Mouse (Mus musculus) forebrain, postnatal 0 days (tissue): ENCODE results near the gene Dock11. TPM values are rescaled to one million over a fixed set of nuclear protein-coding genes. Genes with fewer than 3 reads are reported as not detected.

Source experiments
- ATAC-seq: fragments of 200-750 bp; cut with Nextera tagmentation; 2 replicates; pipeline ENCODE4 v1.8.0; 2017; ENCODE audit warnings: mild to moderate bottlenecking, moderate library complexity
- DNase-seq: peaks from one replicate; pipeline ENCODE4 v3.0.0-alpha.2; 2015
- H3K27ac ChIP-seq: fragments of 300-500 bp; sonication (generic); 2 replicates; pipeline ENCODE4 v1.5.1; 2014; ENCODE audit warnings: low read depth, mild to moderate bottlenecking, antibody characterized with exemption, low read length, moderate library complexity, mixed read lengths
- H3K27me3 ChIP-seq: fragments of 300-500 bp; sonication (generic); 2 replicates; pipeline ENCODE4 v1.6.1; 2014; ENCODE audit warnings: mild to moderate bottlenecking, low read length, mixed read lengths; ENCODE audit not compliant: insufficient read depth
- H3K36me3 ChIP-seq: fragments of 300-500 bp; sonication (generic); 2 replicates; pipeline ENCODE4 v1.6.1; 2014; ENCODE audit warnings: mild to moderate bottlenecking, moderate library complexity; ENCODE audit not compliant: insufficient read depth
- H3K4me1 ChIP-seq: fragments of 300-500 bp; sonication (generic); 2 replicates; pipeline ENCODE4 v1.6.1; 2014; ENCODE audit warnings: antibody characterized with exemption; ENCODE audit not compliant: insufficient read depth
- H3K4me2 ChIP-seq: fragments of 300-500 bp; sonication (generic); 2 replicates; pipeline ENCODE4 v1.6.1; 2014; ENCODE audit warnings: low read depth, mild to moderate bottlenecking, moderate library complexity
- H3K4me3 ChIP-seq: fragments of 300-500 bp; sonication (generic); 2 replicates; pipeline ENCODE4 v1.5.1; 2014; ENCODE audit warnings: low read depth, low read length, mixed read lengths
- H3K9ac ChIP-seq: fragments of 300-500 bp; sonication (generic); 2 replicates; pipeline ENCODE4 v1.6.1; 2014; ENCODE audit warnings: mild to moderate bottlenecking
- H3K9me3 ChIP-seq: fragments of 300-500 bp; sonication (generic); 2 replicates; pipeline ENCODE4 v1.6.1; 2016; ENCODE audit warnings: low read length
- CTCF ChIP-seq: sonication (generic); IDR thresholded peaks from 2 replicates; pipeline ENCODE4 v1.5.1; 2016; ENCODE audit warnings: antibody characterized with exemption, control low read depth, low read depth
- WGBS: fragments of 180-500 bp; shearing (Covaris S2); extraction: QIAGEN DNeasy Blood & Tissue Kit; methylation state at CpG from one replicate; pipeline ENCODE4 v1.1.7; 2014; 5-methylcytosine and 5-hydroxymethylcytosine counted together
- polyA plus RNA-seq: library from polyadenylated mRNA; unstranded; fragments of >200 nt; fragmentation: Nextera tagmentation; extraction: Ambion mirVana; gene quantifications from 2 replicates; pipeline ENCODE4 v1.2.1, GENCODE M21; 2015
- total RNA-seq: library from RNA; depleted of rRNA; stranded (reverse); fragments of >200 nt; gene quantifications from 2 replicates; pipeline ENCODE4 v1.2.3, GENCODE M21; 2014

The Dock11 gene
- total and polyA plus RNA-seq, 2 experiments from 2014 or later: 5.8 to 33.7 TPM

- Histone ChIP-seq H3K4me1 (no peaks in the 10 kb centered on the region), H3K9ac (no peak overlapping the region), H3K36me3 (no peaks in the 10 kb centered on the region), H3K4me3 (no peak overlapping the region), H3K27ac (no peak overlapping the region), H3K4me2 (no peak overlapping the region), H3K27me3 (no peaks in the 10 kb centered on the region), H3K9me3 (no peaks in the 10 kb centered on the region)
- ATAC-seq (no peak), DNase-seq (no peak)
- TF ChIP-seq CTCF: no peak
- 80% methylated on average over 11 of the region's 11 CpGs for WGBS
Measured at GRCm38 (mm10) chrX:35897648-35898500, 9.2 kb downstream of the Dock11 start.

- 95% methylated on average over 2 of the region's 2 CpGs for WGBS
Measured at GRCm38 (mm10) chrX:35898501-35898766, 9.8 kb downstream of the Dock11 start.

GRCm38 (mm10) chrX:35904352-35904751 lies 15.7 kb downstream of the Dock11 start:
- no peaks in the 10 kb centered on the region for H3K36me3 ChIP-seq
- H3K9me3 ChIP-seq: no peaks in the 10 kb centered on the region

More at GRCm38 (mm10) chrX:35898501-35898766, 9.8 kb downstream of the Dock11 start:
- Histone ChIP-seq H3K4me3 (no peak overlapping the region), H3K4me1 (no peaks in the 10 kb centered on the region), H3K9ac (no peak overlapping the region), H3K4me2 (no peak overlapping the region), H3K27me3 (no peaks in the 10 kb centered on the region), H3K36me3 (no peaks in the 10 kb centered on the region), H3K9me3 (no peaks in the 10 kb centered on the region), H3K27ac (no peak overlapping the region)
- no peak for TF ChIP-seq CTCF
- DNase-seq (no peak), ATAC-seq (no peak)

GRCm38 (mm10) chrX:35906696-35907330 lies 18.2 kb downstream of the Dock11 start:
- no peak overlapping the region for H3K4me3 ChIP-seq
- H3K9ac ChIP-seq: no peak overlapping the region
- 85% methylated on average over 4 of the region's 4 CpGs for WGBS
- no peaks in the 10 kb centered on the region for H3K4me1 ChIP-seq
- H3K36me3 ChIP-seq: no peaks in the 10 kb centered on the region
- no peak for TF ChIP-seq CTCF
- no peak for ATAC-seq
- no peak for DNase-seq
- H3K27me3 ChIP-seq: no peaks in the 10 kb centered on the region
- no peak overlapping the region for H3K27ac ChIP-seq
- H3K9me3 ChIP-seq: no peaks in the 10 kb centered on the region
- no peak overlapping the region for H3K4me2 ChIP-seq

More at GRCm38 (mm10) chrX:35904352-35904751, 15.7 kb downstream of the Dock11 start:
- TF ChIP-seq CTCF: no peak
- ATAC-seq (no peak), DNase-seq (no peak)
- H3K4me2 ChIP-seq: no peak overlapping the region
- H3K9ac ChIP-seq: no peak overlapping the region
- H3K4me1 ChIP-seq: no peaks in the 10 kb centered on the region
- 77% methylated on average over 7 of the region's 7 CpGs for WGBS
- no peak overlapping the region for H3K4me3 ChIP-seq
- H3K27me3 ChIP-seq: no peaks in the 10 kb centered on the region
- no peak overlapping the region for H3K27ac ChIP-seq

GRCm38 (mm10) chrX:35919558-35919957 lies 30.9 kb downstream of the Dock11 start:
- Histone ChIP-seq H3K9ac (no peak overlapping the region), H3K36me3 (no peaks in the 10 kb centered on the region), H3K4me3 (no peak overlapping the region), H3K27me3 (no peaks in the 10 kb centered on the region), H3K4me1 (no peaks in the 10 kb centered on the region), H3K27ac (no peak overlapping the region), H3K4me2 (no peak overlapping the region), H3K9me3 (no peaks in the 10 kb centered on the region)
- ATAC-seq: no peak
- DNase-seq: no peak
- TF ChIP-seq CTCF: no peak
- WGBS: 87% methylated on average over 2 of the region's 2 CpGs

GRCm38 (mm10) chrX:35920096-35920607 lies 31.5 kb downstream of the Dock11 start:
- WGBS: 69% methylated on average over 3 of the region's 3 CpGs
- H3K27ac ChIP-seq: no peak overlapping the region

GRCm38 (mm10) chrX:35921922-35922321 lies 33.3 kb downstream of the Dock11 start:
- H3K9me3 ChIP-seq: no peaks in the 10 kb centered on the region
- no peak overlapping the region for H3K4me2 ChIP-seq
- H3K9ac ChIP-seq: no peak overlapping the region
- DNase-seq: no peak
- H3K4me1 ChIP-seq: no peaks in the 10 kb centered on the region
- H3K27me3 ChIP-seq: no peaks in the 10 kb centered on the region
- 92% methylated on average over 3 of the region's 3 CpGs for WGBS
- no peak overlapping the region for H3K27ac ChIP-seq
- no peak for TF ChIP-seq CTCF
- H3K4me3 ChIP-seq: no peak overlapping the region
- H3K36me3 ChIP-seq: no peaks in the 10 kb centered on the region
- no peak for ATAC-seq

More at GRCm38 (mm10) chrX:35920096-35920607, 31.5 kb downstream of the Dock11 start:
- Histone ChIP-seq H3K4me1 (no peaks in the 10 kb centered on the region), H3K4me3 (no peak overlapping the region), H3K9me3 (no peaks in the 10 kb centered on the region), H3K36me3 (no peaks in the 10 kb centered on the region), H3K9ac (no peak overlapping the region), H3K4me2 (no peak overlapping the region), H3K27me3 (no peaks in the 10 kb centered on the region)
- ATAC-seq: no peak
- TF ChIP-seq CTCF: no peak
- DNase-seq: no peak
